Mouse (Mus musculus): ENCODE data around the gene Gtf2i. TPM values are rescaled to one million over a fixed set of nuclear protein-coding genes. Genes with fewer than 3 reads are reported as not detected.

The Gtf2i gene
- polyA plus RNA-seq, 2 experiments from 2014 or later: 71.1 to 90.5 TPM

- no peak for ATAC-seq
Measured at GRCm38 (mm10) chr5:134237936-134238760, 76.4 kb downstream of the Gtf2i start.

GRCm38 (mm10) chr5:134237508-134237907 lies 77.1 kb downstream of the Gtf2i start:
- no peak for ATAC-seq

- ATAC-seq: peak; percentile 79
Measured at GRCm38 (mm10) chr5:134236796-134237195, 77.8 kb downstream of the Gtf2i start.

GRCm38 (mm10) chr5:134236241-134236640 lies 78.3 kb downstream of the Gtf2i start:
- no peak for ATAC-seq

- no peak for ATAC-seq
Measured at GRCm38 (mm10) chr5:134235111-134235510, 79.4 kb downstream of the Gtf2i start.

- peak; percentile 2 for ATAC-seq
Measured at GRCm38 (mm10) chr5:134234205-134234604, 80.4 kb downstream of the Gtf2i start.

GRCm38 (mm10) chr5:134233244-134233651 lies 81.3 kb downstream of the Gtf2i start:
- no peak for ATAC-seq

- ATAC-seq: no peak
Measured at GRCm38 (mm10) chr5:134232568-134232967, 82.0 kb downstream of the Gtf2i start.

GRCm38 (mm10) chr5:134232111-134232510 lies 82.4 kb downstream of the Gtf2i start:
- ATAC-seq: peak; percentile 48

- no peak for ATAC-seq
Measured at GRCm38 (mm10) chr5:134231376-134231775, 83.2 kb downstream of the Gtf2i start.

- peak; percentile 17 for ATAC-seq
Measured at GRCm38 (mm10) chr5:134229391-134229790, 85.2 kb downstream of the Gtf2i start, which contains the start of gene Ncf1. TSS of gene Ncf1 (minus strand) at chr5:134229625.

GRCm38 (mm10) chr5:134228249-134228638 lies 86.3 kb downstream of the Gtf2i start:
- ATAC-seq: no peak

GRCm38 (mm10) chr5:134227574-134228248 lies 86.8 kb downstream of the Gtf2i start:
- ATAC-seq: no peak

GRCm38 (mm10) chr5:134226946-134227345 lies 87.6 kb downstream of the Gtf2i start:
- ATAC-seq: no peak

GRCm38 (mm10) chr5:134225110-134225901 lies 89.3 kb downstream of the Gtf2i start:
- no peak for ATAC-seq

- ATAC-seq: no peak
Measured at GRCm38 (mm10) chr5:134221708-134222150, 92.8 kb downstream of the Gtf2i start.

- ATAC-seq: no peak
Measured at GRCm38 (mm10) chr5:134221278-134221677, 93.3 kb downstream of the Gtf2i start.

GRCm38 (mm10) chr5:134217900-134218299 lies 96.7 kb downstream of the Gtf2i start:
- no peak for ATAC-seq

GRCm38 (mm10) chr5:134214021-134214806 lies 100.3 kb downstream of the Gtf2i start:
- ATAC-seq: peak; percentile 57

GRCm38 (mm10) chr5:134209931-134210554 lies 104.5 kb downstream of the Gtf2i start:
- no peak for ATAC-seq

- ATAC-seq: no peak
Measured at GRCm38 (mm10) chr5:134206721-134207120, 107.8 kb downstream of the Gtf2i start.

- no peak for ATAC-seq
Measured at GRCm38 (mm10) chr5:134193664-134194063, 120.9 kb downstream of the Gtf2i start.

All from activated CD4-positive, CD25-positive, alpha-beta regulatory T cell, adult 4 months (primary cell).